Mouse (Mus musculus) megakaryocyte-erythroid progenitor cell, adult 5-6 weeks (primary cell): ENCODE results near the gene Ap1s2. TPM values are rescaled to one million over a fixed set of nuclear protein-coding genes. Genes with fewer than 3 reads are reported as not detected.
A peak's percentile ranks its signal among the peaks of the same experiment; 100 is the strongest.

Experiments
- ATAC-seq: replicated peaks from 2 replicates; pipeline ENCODE4 v1.8.0; 2016; ENCODE audit warnings: mild to moderate bottlenecking, inconsistent platforms; ENCODE audit not compliant: severe bottlenecking, poor library complexity, low FRiP score, low TSS enrichment
- total RNA-seq, 2 experiments: library from RNA; stranded (forward) in 1 of 2; stranded (reverse) in 1 of 2; fragments of 200-1000, 215-1000 nt in 1 of 2; fragments of >200 nt in 1 of 2; fragmentation: Nextera tagmentation in 1 of 2; gene quantifications; 2 replicates each; pipeline ENCODE4 v1.2.3; 2014 to 2017

Gene Ap1s2
- 0.87 and 1.4 TPM in 2 replicates for total RNA-seq (2014; fragmentation: Nextera tagmentation)
- 5.4 and 5.9 TPM in 2 replicates for total RNA-seq (2017)

GRCm38 (mm10) chrX:163908337-163909250, at the start of gene Ap1s2:
TSS of gene Ap1s2 (plus strand) at chrX:163909017.
- ATAC-seq, result peak; percentile 99

DNA sequence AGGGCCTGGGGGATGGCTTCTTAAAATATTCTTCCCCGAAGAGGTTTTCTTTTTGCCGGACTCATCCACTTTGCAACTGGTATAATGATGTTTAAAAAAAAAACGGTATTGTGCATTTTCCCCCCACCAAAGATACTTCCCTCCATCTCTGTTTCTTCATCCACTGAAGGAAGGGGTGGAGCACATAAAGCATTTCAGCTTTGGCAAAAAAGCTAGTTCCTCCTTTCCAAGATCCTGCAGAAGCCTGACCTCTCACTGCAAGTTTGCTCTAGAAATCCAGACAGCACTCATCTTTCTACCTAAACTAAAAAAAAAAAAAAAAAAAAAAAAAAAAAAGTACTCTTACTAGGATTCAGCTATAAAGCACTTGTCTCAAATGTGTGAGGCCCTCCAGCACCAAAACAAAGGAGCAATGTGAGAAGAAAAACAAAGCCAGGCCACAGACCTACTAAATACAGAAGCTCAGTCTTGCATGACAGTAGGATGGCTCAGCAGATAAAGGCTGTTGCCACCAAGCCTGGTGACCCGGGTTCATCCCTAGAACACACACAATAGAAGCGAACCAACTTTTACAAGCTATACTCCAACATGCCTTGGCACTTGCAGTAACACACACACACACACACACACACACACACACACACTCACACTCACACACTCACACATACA, 41.0 kb upstream of the Ap1s2 start:
- ATAC-seq, result no peak

DNA sequence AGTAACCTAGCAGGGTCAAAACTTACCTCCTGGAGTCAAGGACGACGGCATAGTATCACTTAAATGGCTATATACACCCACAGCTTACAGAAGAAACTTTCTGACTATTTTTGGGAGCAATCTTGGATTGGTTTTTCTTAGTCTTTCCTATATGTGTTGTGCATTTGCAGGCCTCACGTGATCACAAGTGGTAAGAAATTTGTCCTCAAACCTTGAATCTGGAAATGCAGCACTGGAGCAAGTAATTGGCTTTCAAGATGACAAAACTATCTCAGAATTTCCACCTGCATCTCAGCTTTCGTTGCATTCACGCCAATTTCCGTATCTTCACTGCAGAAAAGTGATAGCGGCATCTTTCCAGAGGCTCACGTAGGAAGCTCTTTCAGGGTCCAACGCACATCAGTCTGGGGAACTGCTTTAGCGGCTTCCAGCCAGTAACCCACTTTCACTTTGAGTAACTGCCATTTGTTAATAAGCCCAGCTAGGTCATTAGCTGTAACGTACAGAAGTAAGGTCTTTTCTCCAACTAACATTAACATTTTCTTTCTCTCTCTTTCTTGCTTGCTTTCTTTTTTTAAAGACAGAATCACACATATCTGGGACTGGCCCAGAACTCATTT, 40.0 kb upstream of the Ap1s2 start:
- ATAC-seq, result no peak

- ATAC-seq, result no peak
Measured at GRCm38 (mm10) chrX:163875932-163876331, 32.9 kb upstream of the Ap1s2 start.

GRCm38 (mm10) chrX:163876636-163877035, 32.2 kb upstream of the Ap1s2 start:
- no peak for ATAC-seq

DNA sequence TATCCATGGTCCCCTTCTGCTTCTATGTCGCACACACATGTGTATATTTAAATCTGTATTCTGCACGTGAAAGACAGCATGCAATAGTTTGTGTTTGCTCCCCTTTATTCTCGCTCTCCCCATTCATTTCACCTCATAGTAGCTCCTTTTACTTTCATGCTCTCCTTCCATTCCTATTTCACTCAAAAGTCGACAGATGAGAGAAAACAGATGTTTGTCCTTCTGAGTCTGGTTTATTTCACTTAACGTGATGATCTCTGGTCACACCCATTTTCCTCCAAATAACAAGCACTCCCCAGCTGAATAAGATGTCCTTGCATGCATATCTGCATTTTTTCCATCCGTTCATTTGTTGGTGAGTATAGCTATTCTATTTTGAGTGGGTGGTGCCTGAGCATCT, 29.8 kb upstream of the Ap1s2 start:
- ATAC-seq, result no peak

DNA sequence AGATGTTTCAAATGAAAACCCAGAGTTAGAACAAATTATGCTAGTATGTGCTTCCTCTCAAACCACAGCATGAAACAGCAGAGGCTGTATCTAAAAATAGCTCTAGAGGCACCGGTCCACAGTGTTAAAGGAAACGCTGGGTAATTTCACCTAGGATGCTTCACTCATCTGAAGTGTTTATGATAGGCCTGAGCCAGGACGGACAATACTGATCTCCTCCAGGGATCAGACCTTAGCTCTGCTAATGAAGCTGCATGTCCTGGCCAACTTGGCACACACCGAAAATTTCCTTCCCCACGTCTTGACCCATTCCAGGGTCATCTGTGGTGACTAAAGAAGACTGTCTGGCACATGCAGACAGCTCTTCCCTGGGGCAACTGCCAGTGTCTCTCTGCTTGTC, 29.4 kb upstream of the Ap1s2 start:
- no peak for ATAC-seq

DNA sequence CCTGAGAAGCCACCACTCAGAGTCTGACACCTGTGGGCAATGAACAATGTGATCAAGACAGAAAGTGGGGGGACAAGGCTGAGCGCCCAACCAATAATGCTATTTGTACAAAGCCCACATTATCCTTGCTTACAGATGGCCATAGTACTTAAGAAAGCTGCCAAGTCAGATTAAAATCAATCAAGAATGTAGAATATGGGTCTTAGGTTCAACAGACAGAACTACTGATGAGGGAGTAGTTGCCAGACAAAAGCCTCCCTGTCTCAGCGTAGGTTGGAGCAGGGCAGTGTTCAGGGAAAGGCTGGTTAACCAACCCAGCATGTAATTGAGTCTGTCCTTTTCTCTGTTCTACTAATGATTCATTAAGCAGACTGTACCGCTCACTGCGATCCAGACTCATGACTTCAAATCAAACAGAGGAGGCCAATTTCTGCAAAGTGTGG, 23.3 kb upstream of the Ap1s2 start:
- ATAC-seq, result no peak

DNA sequence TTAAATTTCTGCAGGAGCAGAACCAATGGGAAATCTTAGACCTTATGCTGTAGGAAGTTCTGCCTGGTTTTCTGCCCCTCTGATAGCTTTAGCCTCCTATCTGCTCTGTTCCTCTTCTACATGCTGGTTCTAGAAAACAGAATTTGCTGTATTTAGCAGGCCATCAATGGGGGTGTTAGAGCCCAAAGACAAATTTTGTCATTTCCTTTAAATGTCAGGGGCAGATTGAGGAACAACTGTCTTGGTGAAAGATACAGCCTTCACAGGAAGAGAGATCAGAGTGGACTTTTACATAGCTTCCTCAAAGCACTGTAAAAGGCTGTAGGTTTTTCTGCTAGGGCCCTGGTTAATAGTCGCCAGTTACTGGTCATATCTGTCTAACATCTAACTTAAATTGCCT, 11.5 kb upstream of the Ap1s2 start:
- ATAC-seq, result no peak

DNA sequence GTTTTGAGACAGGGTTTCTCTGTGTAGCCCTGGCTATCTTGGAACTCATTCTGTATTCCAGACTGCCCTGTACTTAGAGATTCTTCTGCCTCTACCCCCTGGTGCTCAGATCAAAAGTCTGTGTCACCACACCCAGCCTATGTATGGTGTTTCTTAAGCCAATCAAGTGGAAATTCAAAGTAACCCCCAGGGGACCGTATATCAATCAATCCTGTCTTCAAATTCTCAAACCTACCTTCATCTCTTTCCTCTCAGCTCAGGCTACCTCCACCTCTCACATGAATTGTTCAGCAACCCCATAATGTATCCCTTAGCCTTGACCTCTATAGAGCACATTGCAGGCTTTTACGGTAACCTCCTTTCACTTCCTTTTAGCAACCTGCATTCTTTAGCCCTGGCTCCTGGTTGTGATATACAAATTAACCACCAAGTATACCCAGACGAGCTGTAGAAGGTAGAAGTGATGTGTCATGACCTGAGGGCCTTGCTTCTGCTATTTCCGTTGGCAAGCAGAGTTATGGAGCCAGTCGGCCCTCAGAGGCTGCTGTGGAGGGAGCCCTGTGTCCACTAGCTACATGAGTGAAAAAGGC, 9.3 kb upstream of the Ap1s2 start:
- no peak for ATAC-seq

DNA sequence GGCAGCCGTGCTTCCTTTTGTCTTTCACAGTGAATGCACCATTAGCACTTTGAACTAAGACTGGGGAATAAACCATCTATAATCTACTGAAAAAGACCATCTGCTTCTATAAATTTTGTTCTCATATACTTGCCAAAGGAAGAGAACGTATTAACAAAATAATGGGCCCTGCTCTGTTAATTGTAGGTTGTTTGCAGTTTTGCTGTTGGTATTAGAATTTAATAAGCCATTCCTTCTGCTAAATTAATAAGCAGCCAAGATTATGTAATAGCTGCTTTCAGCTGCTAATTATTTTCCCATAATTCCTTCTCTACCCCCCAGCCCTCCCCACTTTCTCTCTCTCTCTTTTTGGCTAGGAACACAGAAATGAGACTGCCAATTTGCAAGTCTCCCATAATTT, 2.0 kb upstream of the Ap1s2 start:
- no peak for ATAC-seq

DNA sequence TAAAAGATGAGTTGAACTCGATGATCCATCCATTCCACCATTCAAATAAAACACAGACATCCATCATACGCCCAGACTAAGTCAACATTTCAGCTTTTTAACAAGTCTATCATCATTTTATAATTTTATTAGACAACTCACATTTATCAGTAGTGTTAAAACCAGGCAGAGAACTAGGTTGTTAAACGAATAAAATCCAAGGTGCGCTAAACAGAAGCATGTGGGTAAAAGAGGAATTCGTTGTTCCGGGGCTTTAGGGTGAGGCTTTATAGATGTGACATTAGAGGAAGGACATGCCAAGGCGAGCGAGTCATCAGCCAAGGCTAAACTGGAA, 847 bp upstream of the Ap1s2 start:
- ATAC-seq, result no peak

GRCm38 (mm10) chrX:163909381-163909780, 564 bp downstream of the Ap1s2 start:
- no peak for ATAC-seq

DNA sequence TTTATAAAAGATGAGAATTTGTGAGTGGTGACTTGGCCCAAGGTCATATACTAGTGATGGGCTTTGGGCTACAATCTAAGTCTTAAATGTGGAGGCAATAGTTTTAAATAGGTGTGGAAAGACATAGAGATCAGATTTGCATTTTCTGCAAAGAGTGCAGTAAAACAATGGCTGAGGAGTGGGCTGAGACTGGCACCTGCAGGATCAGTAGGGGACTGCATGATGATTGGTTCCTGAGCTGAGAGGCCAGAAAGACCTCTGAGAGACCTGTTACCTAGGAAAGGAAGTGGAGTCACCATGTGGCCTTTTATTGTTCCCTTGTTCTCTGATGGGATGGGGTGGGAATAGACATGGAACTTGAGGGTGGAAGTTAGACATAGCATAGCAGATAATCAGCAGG, 4.0 kb downstream of the Ap1s2 start:
- ATAC-seq, result 0 out of 2 replicates have a peak, but pooled peaks have one; percentile 32

DNA sequence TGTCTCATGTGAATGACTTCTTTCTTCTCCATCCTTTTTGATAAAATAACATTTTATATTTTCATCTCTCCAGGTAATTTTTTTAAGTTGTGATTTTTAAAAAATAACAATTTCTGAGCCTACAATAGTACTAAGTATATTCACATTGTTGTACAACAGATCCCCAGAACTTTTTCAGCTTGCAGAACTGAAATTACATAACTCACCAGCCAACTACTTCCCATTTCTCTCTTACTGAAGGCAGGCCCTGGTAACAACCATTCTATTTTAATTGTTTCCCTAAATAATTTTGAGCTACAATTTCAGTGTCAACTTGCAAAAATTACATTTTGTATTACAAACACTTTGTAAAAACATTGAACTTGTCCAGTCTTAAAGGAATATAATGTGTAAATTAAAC, 20.7 kb downstream of the Ap1s2 start:
- ATAC-seq, result no peak

DNA sequence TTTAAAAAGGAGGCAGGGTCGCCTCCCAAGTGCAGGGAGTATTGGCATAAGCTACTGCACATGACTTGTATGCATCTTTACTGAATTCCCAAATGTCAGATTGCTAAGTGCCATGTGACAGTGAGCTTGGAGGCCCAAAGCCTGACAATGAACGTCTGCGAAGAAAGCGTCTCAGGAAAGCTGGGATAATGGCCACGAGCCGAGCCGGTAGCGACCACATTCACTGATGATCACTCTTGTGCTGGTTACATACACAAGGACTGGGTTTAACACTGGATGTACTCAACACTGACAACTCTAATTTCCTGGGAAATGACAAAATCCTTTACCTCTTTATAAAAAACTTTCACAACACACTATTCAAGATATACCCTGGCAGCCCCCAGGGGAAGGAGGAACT, 25.9 kb downstream of the Ap1s2 start:
- ATAC-seq, result no peak

DNA sequence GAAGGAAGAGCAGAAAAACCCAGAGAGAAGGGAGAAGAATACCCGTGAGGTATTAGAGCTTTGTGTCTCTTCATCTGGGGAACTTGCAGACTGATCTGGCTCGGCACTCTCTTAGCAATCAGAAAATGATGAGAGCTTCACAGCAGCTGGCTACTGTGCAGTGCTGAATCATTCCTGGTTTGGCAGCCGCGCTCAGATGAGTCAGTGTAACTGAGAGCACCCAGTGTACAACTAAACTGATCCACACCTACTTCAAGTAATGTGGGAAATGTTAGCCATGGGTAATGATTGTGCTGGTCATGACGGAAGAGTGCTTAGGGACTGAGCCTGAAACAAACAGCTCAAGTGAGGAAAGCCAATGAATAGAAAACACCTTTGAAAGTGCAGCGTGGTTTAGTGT, 29.8 kb downstream of the Ap1s2 start:
- ATAC-seq, result no peak

- ATAC-seq, result no peak
Measured at GRCm38 (mm10) chrX:163944381-163944780, 35.6 kb downstream of the Ap1s2 start.

DNA sequence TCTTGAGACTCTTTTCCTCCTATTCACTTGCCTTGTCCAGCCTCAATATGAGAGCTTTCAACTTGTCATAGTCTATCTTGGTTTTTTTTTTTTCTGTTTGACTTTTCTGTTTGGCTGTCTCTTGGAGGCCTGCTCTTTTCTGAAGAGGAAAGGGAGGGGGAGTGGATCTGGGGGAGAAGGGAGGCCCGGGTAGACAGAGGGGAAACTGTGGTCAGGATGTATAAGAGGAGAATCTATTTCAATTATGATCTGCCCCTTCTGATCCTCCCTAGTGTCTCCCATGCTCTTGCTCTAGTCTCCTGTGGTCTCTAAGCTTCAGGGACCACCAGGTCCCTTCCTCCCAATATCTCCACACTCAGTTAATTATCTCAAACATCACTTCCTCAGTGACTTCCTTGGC, 42.8 kb downstream of the Ap1s2 start:
- no peak for ATAC-seq

GRCm38 (mm10) chrX:163957381-163957780, 48.6 kb downstream of the Ap1s2 start:
- ATAC-seq, result peak; percentile 21; the same call in 1 of the 2 replicates
